Mouse (Mus musculus) megakaryocyte, adult 5-6 weeks (primary cell): ENCODE data around the gene Rab39. TPM values are rescaled to one million over a fixed set of nuclear protein-coding genes. Genes with fewer than 3 reads are reported as not detected.
A peak's percentile ranks its signal among the peaks of the same experiment; 100 is the strongest.

Source experiments
- ATAC-seq: 2 replicates; pipeline ENCODE4 v1.8.0; 2016; ENCODE audit warnings: mild to moderate bottlenecking, inconsistent platforms; ENCODE audit not compliant: poor library complexity, severe bottlenecking
- total RNA-seq, 2 experiments: library from RNA; stranded (forward) in 1 of 2; stranded (reverse) in 1 of 2; fragments of 153-499, 151-499 nt in 1 of 2; fragments of 221-1000, 200-1000 nt in 1 of 2; gene quantifications; 2 replicates each; pipeline versions ENCODE4 v1.2.3 to v1.2.4; 2015 to 2017

Gene Rab39
- 2.3 and 5.2 TPM in 2 replicates for total RNA-seq (2015)
- 3.6 and 3.7 TPM in 2 replicates for total RNA-seq (2017)

- ATAC-seq = peak; percentile 93
Measured at GRCm38 (mm10) chr9:53705992-53706696, at the start of gene Rab39. Gene Rab39, minus strand, starts transcription at chr9:53706232.

DNA sequence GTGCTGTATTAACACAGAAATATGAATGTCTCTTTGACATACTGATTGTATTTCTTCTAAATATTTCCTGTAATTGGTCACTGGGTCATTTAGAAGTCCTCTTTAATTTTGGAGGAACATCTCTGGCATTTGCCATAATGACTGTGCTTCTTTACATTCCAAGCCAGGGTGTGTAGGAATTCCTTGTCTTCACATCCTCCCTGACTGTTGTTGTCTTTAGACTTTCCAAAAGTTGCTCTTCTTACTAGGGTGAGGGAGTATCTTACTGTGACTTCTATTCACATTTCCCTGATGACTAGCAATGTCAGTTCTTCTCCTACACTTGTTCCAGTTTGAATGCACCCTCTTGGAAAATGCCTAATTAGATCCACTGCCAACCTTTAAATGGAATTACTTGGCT, 48.8 kb upstream of the Rab39 start:
- no peak for ATAC-seq

GRCm38 (mm10) chr9:53750899-53751298, 44.9 kb upstream of the Rab39 start:
- no peak for ATAC-seq

GRCm38 (mm10) chr9:53750411-53750810, 44.4 kb upstream of the Rab39 start:
- no peak for ATAC-seq

DNA sequence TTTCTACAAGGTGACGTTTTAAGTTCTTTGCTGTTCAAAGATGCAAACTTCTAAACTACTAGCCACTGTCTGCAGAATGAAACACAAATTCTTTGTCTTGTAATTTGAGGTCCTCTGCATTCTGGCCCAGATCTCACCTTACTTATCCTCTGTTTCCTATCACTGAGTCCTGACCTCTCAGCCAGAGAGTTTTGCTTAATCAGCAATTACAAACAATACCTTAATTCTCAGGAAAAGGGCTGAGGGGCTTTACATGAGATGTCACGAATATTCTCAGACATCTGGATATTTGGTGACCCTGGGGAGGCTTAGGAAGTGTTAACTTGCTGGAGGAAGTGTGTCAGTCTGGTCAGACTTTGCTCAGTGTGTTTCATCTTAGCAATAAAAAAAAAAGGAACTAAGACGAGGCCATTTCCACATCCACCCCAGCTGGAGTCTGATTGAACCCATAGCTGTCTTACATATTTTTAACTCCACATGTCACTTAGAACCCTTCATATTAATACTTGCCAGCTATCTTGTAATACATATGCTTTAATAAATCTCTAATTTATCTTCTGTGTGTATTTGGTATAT, 34.9 kb upstream of the Rab39 start:
- ATAC-seq = peak; percentile 94

DNA sequence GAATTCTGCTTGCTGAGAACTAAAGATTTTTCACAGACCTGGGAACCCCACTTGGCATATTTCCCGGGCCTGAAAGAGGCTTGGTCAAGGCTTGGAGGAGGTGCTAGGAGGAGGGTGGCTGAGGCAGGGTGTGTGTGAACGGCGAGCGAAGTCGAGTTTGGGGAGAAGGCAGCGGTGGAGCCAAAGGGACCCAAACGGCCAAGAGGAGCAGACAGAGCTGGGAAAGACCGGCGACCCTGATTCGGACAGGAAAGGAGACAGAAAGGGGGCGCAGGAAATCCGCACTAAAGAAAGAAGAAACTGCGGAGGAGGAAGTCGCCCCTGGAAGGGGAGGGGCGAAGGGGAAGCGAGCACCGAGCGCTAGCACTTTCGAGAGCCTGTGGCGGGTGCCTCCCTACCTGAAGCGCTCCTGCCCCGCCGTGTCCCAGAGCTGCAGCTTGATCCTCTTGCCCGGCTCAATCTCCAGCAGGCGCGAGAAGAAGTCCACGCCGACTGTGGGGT, 491 bp downstream of the Rab39 start:
- ATAC-seq = peak; percentile 58

- no peak for ATAC-seq
Measured at GRCm38 (mm10) chr9:53702991-53703390, 3.0 kb downstream of the Rab39 start.

GRCm38 (mm10) chr9:53700496-53700895, 5.5 kb downstream of the Rab39 start:
- peak; percentile 97 for ATAC-seq

DNA sequence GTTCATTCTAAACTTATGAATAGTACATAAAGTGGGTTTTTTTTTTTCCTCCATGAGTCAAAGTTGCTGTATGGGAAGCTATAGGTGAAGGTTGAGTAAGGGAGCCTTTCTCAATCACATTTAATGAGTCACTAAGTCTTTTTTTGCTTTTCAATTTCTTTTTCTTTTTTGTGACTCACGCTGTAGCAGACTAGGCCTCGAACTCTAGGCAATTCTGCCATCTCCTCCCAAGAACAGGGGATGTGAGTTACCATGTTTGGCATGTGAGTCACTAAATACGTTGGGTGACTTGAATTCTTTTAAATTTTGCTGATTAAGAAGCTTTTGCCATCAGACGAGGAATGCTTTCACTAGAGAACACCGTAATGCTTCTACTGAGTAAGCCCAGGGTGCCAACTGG, 10.2 kb downstream of the Rab39 start:
- no peak for ATAC-seq

DNA sequence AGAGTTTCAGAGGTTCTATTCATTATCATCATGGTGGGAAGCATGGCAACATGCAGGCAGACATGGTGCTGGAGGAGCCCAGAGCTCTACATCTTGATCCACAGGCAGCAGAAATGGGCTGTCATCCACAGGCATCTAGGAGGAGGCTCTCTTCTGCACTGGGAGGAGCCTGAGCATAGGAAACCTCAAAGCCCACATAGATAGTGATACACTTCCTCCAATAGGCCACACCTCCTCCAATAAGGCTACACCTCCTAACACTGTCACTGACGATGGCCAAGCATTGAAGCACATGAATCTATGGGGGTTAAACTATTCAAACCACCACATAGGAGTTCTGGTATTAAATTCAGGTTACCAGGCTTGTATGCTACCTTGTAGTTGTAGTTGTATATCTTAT, 12.3 kb downstream of the Rab39 start:
- ATAC-seq = peak; percentile 100

DNA sequence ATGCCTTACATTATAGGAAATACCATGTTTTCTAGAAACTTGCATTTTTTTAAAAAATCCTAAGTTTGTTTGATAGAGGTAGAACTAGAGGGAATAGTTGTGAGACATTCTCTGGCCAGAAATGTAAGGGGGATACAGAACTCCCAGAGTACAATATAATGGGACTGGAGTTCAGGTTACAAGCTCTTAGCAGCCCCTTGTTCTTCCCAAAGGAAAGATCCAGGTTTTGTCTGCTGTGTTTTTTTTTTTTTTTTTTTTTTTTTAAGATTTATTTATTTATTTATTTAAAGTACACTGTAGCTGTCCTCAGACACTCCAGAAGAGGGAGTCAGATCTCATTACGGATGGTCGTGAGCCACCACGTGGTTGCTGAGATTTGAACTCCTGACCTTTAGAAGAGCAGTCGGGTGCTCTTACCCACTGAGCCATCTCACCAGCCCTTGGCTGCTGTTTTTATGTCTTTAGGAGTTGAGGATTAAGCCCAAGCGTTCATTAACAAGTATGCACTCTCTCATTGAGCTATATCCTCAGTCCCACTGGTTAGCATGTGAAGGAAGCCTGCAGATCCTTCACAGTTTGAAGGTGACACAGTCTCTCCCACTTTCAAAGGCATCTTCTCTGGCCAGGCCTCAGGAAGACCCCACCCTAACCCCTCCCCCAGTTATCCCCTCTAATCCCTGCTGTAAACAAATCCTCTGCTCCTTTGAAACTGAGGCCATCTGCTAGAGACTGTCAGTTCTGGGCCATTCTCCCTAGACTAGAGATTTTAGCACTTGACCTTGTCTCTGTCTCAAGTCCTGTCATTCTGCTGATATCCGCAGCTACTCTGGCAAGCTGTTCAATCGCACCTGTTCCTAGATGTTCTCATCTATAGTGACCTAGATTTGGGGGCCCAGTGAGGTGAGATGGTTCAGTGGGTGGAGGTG, 14.0 kb downstream of the Rab39 start:
- ATAC-seq = no peak

DNA sequence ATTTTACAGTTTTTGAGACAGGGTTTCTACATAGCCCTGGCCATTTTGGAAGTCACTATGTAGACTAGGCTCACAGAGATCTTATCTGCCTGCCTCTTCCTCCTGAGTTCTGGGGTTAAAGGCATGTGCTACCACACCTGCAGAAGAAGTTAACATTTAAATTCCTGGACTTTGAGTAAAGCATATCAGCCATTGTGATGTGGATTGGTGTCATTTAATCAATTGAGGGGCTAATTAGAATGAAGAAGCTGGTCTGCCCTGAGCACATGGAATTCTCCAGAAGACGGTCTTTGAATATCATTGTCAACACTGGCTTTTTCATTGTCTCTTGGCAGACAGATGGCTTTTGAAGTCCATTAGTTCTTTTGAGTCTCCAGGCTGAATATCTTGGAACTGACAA, 25.2 kb downstream of the Rab39 start:
- ATAC-seq = no peak

DNA sequence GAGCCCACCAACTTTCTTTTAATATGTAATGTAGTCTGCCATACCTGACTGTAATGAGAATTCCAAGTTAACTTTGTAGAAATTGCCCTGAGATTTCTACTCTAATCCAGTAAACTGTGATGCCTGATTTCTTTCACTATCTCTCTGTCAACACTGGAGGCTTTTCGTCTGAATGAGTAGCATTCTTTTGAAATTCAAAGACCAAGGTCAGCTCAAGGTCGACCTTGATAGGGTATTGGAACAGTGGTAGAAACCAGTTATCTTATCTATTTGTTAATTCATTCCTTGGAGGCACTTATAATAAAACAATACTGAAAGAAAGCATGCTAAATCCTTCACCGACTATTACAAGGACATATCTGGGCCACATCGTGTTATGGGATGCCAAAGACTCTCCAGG, 29.1 kb downstream of the Rab39 start:
- no peak for ATAC-seq

DNA sequence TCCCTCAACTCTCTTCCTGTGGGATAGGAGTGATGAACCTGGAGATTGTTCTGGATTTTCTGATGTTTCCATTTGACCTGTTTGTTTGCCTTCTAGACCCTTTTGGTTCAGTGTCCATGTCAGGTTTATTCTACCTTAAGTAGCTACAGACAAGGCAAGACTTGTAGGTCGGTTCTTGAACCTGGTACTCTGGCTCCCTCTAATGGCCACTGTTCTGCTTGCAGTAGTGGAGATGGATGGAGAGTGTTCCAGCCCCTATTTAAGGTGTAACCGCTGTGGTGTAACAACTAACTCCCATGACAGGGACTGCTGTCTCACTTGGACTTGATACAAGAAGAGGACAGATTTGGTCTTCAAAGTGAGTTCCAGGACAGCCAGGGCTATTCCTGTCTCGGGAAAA, 32.5 kb downstream of the Rab39 start:
- peak; percentile 98 for ATAC-seq

GRCm38 (mm10) chr9:53669680-53670219, 36.3 kb downstream of the Rab39 start, which contains the start of gene Cul5:
Gene Cul5, minus strand, starts transcription at chr9:53670014.
- peak; percentile 33; the same call in 1 of the 2 replicates for ATAC-seq

- ATAC-seq = peak; percentile 90
Measured at GRCm38 (mm10) chr9:53667020-53667669, 38.9 kb downstream of the Rab39 start.

DNA sequence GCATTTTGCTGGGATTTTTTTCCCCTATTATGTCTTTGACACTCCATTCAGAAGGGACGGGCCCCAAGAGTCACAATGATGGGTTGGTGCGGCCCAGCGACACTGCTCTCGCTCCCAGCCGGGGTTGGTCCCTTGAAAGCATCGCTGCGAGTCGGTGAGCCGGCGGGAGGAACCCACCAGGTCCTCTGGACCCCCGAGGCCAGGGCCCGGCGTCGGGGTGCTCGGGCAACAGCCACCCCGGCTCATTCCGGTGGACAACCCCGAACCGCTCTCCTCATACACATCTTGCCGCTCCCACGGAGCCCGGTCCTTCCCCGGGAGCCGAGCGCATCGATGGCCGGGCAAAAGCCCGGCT, 39.4 kb downstream of the Rab39 start:
- ATAC-seq = no peak; the same call in 1 of the 2 replicates

DNA sequence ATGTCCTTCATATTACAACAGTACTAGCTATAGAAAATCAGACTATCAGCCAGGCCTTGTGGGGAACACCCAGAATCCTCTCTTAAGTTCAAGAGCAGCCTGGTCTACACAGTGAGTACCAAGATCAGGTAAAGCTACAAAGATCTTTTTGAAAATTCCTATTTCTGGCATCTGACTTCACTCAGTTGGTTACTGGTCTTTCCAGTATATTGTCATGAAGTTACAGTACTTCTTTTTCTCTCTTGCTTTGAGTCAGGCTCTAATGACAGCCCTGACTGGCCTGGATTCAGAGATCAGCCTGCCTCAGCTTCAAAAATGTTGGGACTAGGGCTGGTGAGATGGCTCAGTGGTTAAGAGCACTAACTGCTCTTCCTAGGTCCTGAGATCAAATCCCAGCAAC, 40.6 kb downstream of the Rab39 start:
- no peak for ATAC-seq

DNA sequence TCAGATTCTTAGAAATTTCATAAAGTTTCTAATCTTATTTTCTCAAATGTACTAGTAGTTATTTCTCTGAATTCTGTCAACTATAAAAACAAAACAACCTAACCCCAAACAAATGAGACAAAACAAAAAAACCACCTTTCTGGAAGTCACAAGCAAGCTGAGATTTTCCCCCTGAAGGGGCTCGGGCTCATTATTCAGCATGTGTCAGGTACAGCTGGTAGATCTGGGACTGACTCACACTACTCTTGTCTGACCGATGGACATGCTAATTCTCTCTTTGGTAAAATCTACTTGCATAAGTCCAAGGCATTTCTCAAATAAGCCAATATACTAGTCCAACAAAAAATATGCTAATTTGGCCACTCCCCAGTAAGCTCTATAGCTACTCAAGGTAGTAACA, 41.2 kb downstream of the Rab39 start:
- ATAC-seq = no peak

DNA sequence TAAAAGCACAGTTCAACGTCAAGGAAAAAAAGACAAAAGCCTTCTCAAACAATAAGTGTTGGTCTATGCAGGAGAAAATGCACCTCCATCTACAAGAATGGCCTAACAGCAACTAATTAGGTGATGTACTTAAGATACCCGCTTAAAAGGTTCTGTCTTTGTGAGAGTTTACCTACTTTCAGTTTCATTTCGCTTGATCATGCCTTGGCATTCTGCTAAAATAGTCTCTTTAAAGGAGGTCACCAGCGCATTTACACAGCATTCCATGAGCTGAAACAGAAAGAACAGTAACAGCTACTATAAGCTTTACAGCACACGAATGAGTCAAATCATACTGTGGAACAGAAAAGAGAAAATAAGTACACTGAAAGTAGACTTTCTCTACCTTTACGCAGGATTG, 71.2 kb downstream of the Rab39 start:
- no peak for ATAC-seq
